Mouse (Mus musculus) spleen, postnatal 36 days (tissue): ENCODE data around the gene Gm20708.
A peak's percentile ranks its signal among the peaks of the same experiment; 100 is the strongest.
"Not testable (repeated sequence)": the region's sequence is repeated elsewhere in the genome, so short reads cannot be mapped to it uniquely, and the experiment has no call there.

Source experiments
- DNase-seq, 2 experiments: peaks; one replicate each; pipeline ENCODE4 v3.0.0; 2022; ENCODE audit warnings: low spot score in 2 of 2, mixed read lengths in 1 of 2

Gm20708 gene

GRCm38 (mm10) chr11:117781199-117781821 is 28.2 kb upstream of the Gm20708 start:
- peak; percentile 81 to 84 for DNase-seq

- peak; percentile 92 to 93 for DNase-seq
Observed at GRCm38 (mm10) chr11:117781993-117782704, 27.3 kb upstream of the Gm20708 start, which contains the start of the genes Tmc8 and Tmc6. Gene Tmc8, plus strand, starts transcription at chr11:117782076. Gene Tmc6, minus strand, starts transcription at chr11:117782198.

- DNase-seq = no peak
Observed at GRCm38 (mm10) chr11:117782705-117783034, 26.8 kb upstream of the Gm20708 start.

GRCm38 (mm10) chr11:117783089-117783488 is 26.4 kb upstream of the Gm20708 start:
- peak; percentile 78 to 86 for DNase-seq

GRCm38 (mm10) chr11:117783683-117784309 is 25.7 kb upstream of the Gm20708 start:
- DNase-seq = peak; percentile 70 to 79

- peak; percentile 77 to 81 for DNase-seq
Observed at GRCm38 (mm10) chr11:117786294-117786693, 23.2 kb upstream of the Gm20708 start.

- not testable (repeated sequence) for DNase-seq
Observed at GRCm38 (mm10) chr11:117788481-117788880, 21.0 kb upstream of the Gm20708 start.

- DNase-seq = peak; percentile 62 to 73
Observed at GRCm38 (mm10) chr11:117790286-117790685, 19.2 kb upstream of the Gm20708 start.

- peak; percentile 63 to 64 for DNase-seq
Observed at GRCm38 (mm10) chr11:117790703-117791440, 18.6 kb upstream of the Gm20708 start.

GRCm38 (mm10) chr11:117791441-117791761 is 18.1 kb upstream of the Gm20708 start:
- no peak for DNase-seq

- DNase-seq = peak; percentile 91 to 94
Observed at GRCm38 (mm10) chr11:117792281-117792888, 17.1 kb upstream of the Gm20708 start.

- no peak for DNase-seq
Observed at GRCm38 (mm10) chr11:117794035-117794551, 15.4 kb upstream of the Gm20708 start.

GRCm38 (mm10) chr11:117796954-117797353 is 12.5 kb upstream of the Gm20708 start:
- no peak for DNase-seq

- peak; percentile 54 to 73 for DNase-seq
Observed at GRCm38 (mm10) chr11:117797511-117798159, 11.8 kb upstream of the Gm20708 start, which contains the start of gene 6030468B19Rik. Gene 6030468B19Rik, plus strand, starts transcription at chr11:117797660.

GRCm38 (mm10) chr11:117798160-117798541 is 11.3 kb upstream of the Gm20708 start:
- peak; percentile 65 to 67 for DNase-seq

- DNase-seq = peak; percentile 61 to 66
Observed at GRCm38 (mm10) chr11:117799174-117799573, 10.3 kb upstream of the Gm20708 start.

- DNase-seq = no peak
Observed at GRCm38 (mm10) chr11:117800038-117800437, 9.4 kb upstream of the Gm20708 start.

GRCm38 (mm10) chr11:117801650-117802049 is 7.8 kb upstream of the Gm20708 start:
- DNase-seq = no peak

GRCm38 (mm10) chr11:117803166-117803688 is 6.2 kb upstream of the Gm20708 start:
- DNase-seq = no peak

GRCm38 (mm10) chr11:117806781-117807180 is 2.7 kb upstream of the Gm20708 start:
- DNase-seq = no peak
